Mouse (Mus musculus) heart, postnatal 0 days (tissue): ENCODE results near the gene Ivns1abp.

ENCODE experiments used
- CTCF ChIP-seq: IDR thresholded peaks from 2 replicates; pipeline ENCODE4 v1.5.1; 2016; ENCODE audit warnings: antibody characterized with exemption, control low read depth, low read depth
- EP300 ChIP-seq: IDR thresholded peaks from 2 replicates; pipeline ENCODE4 v1.6.1; 2016; ENCODE audit warnings: antibody characterized with exemption, low read depth

GRCm38 (mm10) chr1:151307821-151308220, 36.5 kb upstream of the Ivns1abp start:
- no peak for TF ChIP-seq EP300
- TF ChIP-seq CTCF, result no peak
